Mouse (Mus musculus): ENCODE results near the gene Tmem233. TPM values are rescaled to one million over a fixed set of nuclear protein-coding genes. Genes with fewer than 3 reads are reported as not detected.

Gene Tmem233
- polyA plus RNA-seq, 1 experiment = not detected

- Histone ChIP-seq H3K4me3 (ENCODE audit: insufficient read depth, low read length) (no peak overlapping the region), H3K4me1 (ENCODE audit: control insufficient read depth, insufficient read depth, low read length) (peaks cover 3% of the 10 kb centered on the region), H3K27ac (ENCODE audit: insufficient read depth, low read length) (no peak overlapping the region)
- no peak for TF ChIP-seq POLR2A (IDR thresholded peaks at IDR 0.05; ENCODE audit: extremely low read depth, insufficient read depth, low read length)
- no peak for TF ChIP-seq CTCF (IDR thresholded peaks at IDR 0.05; ENCODE audit: extremely low read depth, insufficient read depth, low read length)
Observed at GRCm38 (mm10) chr5:116021552-116021951, 61.5 kb downstream of the Tmem233 start.

GRCm38 (mm10) chr5:116019371-116019770, 63.7 kb downstream of the Tmem233 start:
- peaks cover 3% of the 10 kb centered on the region for H3K4me1 ChIP-seq (ENCODE audit: control insufficient read depth, insufficient read depth, low read length)
- no peak overlapping the region for H3K4me3 ChIP-seq (ENCODE audit: insufficient read depth, low read length)
- no peak overlapping the region for H3K27ac ChIP-seq (ENCODE audit: insufficient read depth, low read length)
- TF ChIP-seq POLR2A (IDR thresholded peaks at IDR 0.05; ENCODE audit: extremely low read depth, insufficient read depth, low read length) = no peak

- no peak for TF ChIP-seq CTCF (IDR thresholded peaks at IDR 0.05; ENCODE audit: extremely low read depth, insufficient read depth, low read length)
- no peak for TF ChIP-seq POLR2A (IDR thresholded peaks at IDR 0.05; ENCODE audit: extremely low read depth, insufficient read depth, low read length)
- Histone ChIP-seq H3K4me1 (ENCODE audit: control insufficient read depth, insufficient read depth, low read length) (peaks cover 3% of the 10 kb centered on the region), H3K4me3 (ENCODE audit: insufficient read depth, low read length) (no peak overlapping the region), H3K27ac (ENCODE audit: insufficient read depth, low read length) (no peak overlapping the region)
Observed at GRCm38 (mm10) chr5:116018784-116019183, 64.3 kb downstream of the Tmem233 start.

- no peak overlapping the region for H3K27ac ChIP-seq (ENCODE audit: insufficient read depth, low read length)
- TF ChIP-seq POLR2A (IDR thresholded peaks at IDR 0.05; ENCODE audit: extremely low read depth, insufficient read depth, low read length) (no peak), CTCF (IDR thresholded peaks at IDR 0.05; ENCODE audit: extremely low read depth, insufficient read depth, low read length) (no peak)
- peaks cover 3% of the 10 kb centered on the region for H3K4me1 ChIP-seq (ENCODE audit: control insufficient read depth, insufficient read depth, low read length)
Observed at GRCm38 (mm10) chr5:116018196-116018595, 64.8 kb downstream of the Tmem233 start.

GRCm38 (mm10) chr5:116017391-116017790, 65.7 kb downstream of the Tmem233 start:
- TF ChIP-seq CTCF (IDR thresholded peaks at IDR 0.05; ENCODE audit: extremely low read depth, insufficient read depth, low read length) = no peak
- TF ChIP-seq POLR2A (IDR thresholded peaks at IDR 0.05; ENCODE audit: extremely low read depth, insufficient read depth, low read length) = no peak
- H3K4me3 ChIP-seq (ENCODE audit: insufficient read depth, low read length) = no peak overlapping the region
- no peak overlapping the region for H3K27ac ChIP-seq (ENCODE audit: insufficient read depth, low read length)
- H3K4me1 ChIP-seq (ENCODE audit: control insufficient read depth, insufficient read depth, low read length) = peaks cover 3% of the 10 kb centered on the region

More at GRCm38 (mm10) chr5:116018196-116018595, 64.8 kb downstream of the Tmem233 start:
- H3K4me3 ChIP-seq (ENCODE audit: insufficient read depth, low read length) = no peak overlapping the region

GRCm38 (mm10) chr5:116016542-116016941, 66.5 kb downstream of the Tmem233 start:
- Histone ChIP-seq H3K4me1 (ENCODE audit: control insufficient read depth, insufficient read depth, low read length) (peaks cover 3% of the 10 kb centered on the region), H3K27ac (ENCODE audit: insufficient read depth, low read length) (peak overlapping the region; percentile 35; the same call in 1 of the 2 replicates), H3K4me3 (ENCODE audit: insufficient read depth, low read length) (no peak overlapping the region)
- no peak for TF ChIP-seq CTCF (IDR thresholded peaks at IDR 0.05; ENCODE audit: extremely low read depth, insufficient read depth, low read length)
- TF ChIP-seq POLR2A (IDR thresholded peaks at IDR 0.05; ENCODE audit: extremely low read depth, insufficient read depth, low read length) = no peak

- Histone ChIP-seq H3K4me3 (ENCODE audit: insufficient read depth, low read length) (no peak overlapping the region), H3K27ac (ENCODE audit: insufficient read depth, low read length) (no peak overlapping the region), H3K4me1 (ENCODE audit: control insufficient read depth, insufficient read depth, low read length) (peaks cover 3% of the 10 kb centered on the region)
- TF ChIP-seq POLR2A (IDR thresholded peaks at IDR 0.05; ENCODE audit: extremely low read depth, insufficient read depth, low read length) (no peak), CTCF (IDR thresholded peaks at IDR 0.05; ENCODE audit: extremely low read depth, insufficient read depth, low read length) (no peak)
Observed at GRCm38 (mm10) chr5:116014237-116014636, 68.8 kb downstream of the Tmem233 start.

- no peak overlapping the region for H3K4me3 ChIP-seq (ENCODE audit: insufficient read depth, low read length)
- no peak for TF ChIP-seq CTCF (IDR thresholded peaks at IDR 0.05; ENCODE audit: extremely low read depth, insufficient read depth, low read length)
- no peak for TF ChIP-seq POLR2A (IDR thresholded peaks at IDR 0.05; ENCODE audit: extremely low read depth, insufficient read depth, low read length)
- peaks cover 3% of the 10 kb centered on the region for H3K4me1 ChIP-seq (ENCODE audit: control insufficient read depth, insufficient read depth, low read length)
- no peak overlapping the region for H3K27ac ChIP-seq (ENCODE audit: insufficient read depth, low read length)
Observed at GRCm38 (mm10) chr5:116013821-116014220, 69.2 kb downstream of the Tmem233 start.

GRCm38 (mm10) chr5:116012503-116012902, 70.5 kb downstream of the Tmem233 start:
- no peak overlapping the region for H3K4me3 ChIP-seq (ENCODE audit: insufficient read depth, low read length)
- TF ChIP-seq CTCF (IDR thresholded peaks at IDR 0.05; ENCODE audit: extremely low read depth, insufficient read depth, low read length) (no peak), POLR2A (IDR thresholded peaks at IDR 0.05; ENCODE audit: extremely low read depth, insufficient read depth, low read length) (no peak)
- peaks cover 3% of the 10 kb centered on the region for H3K4me1 ChIP-seq (ENCODE audit: control insufficient read depth, insufficient read depth, low read length)
- H3K27ac ChIP-seq (ENCODE audit: insufficient read depth, low read length) = no peak overlapping the region

- Histone ChIP-seq H3K4me1 (ENCODE audit: control insufficient read depth, insufficient read depth, low read length) (no peaks in the 10 kb centered on the region), H3K27ac (ENCODE audit: insufficient read depth, low read length) (no peak overlapping the region), H3K4me3 (ENCODE audit: insufficient read depth, low read length) (no peak overlapping the region)
- no peak for TF ChIP-seq CTCF (IDR thresholded peaks at IDR 0.05; ENCODE audit: extremely low read depth, insufficient read depth, low read length)
- no peak for TF ChIP-seq POLR2A (IDR thresholded peaks at IDR 0.05; ENCODE audit: extremely low read depth, insufficient read depth, low read length)
Observed at GRCm38 (mm10) chr5:116011700-116012099, 71.3 kb downstream of the Tmem233 start.
